Mouse (Mus musculus): ENCODE data around the gene Ugt1a9.

GRCm38 (mm10) chr1:88250023-88250422, 179.4 kb downstream of the Ugt1a9 start:
- TF ChIP-seq GATA1 (IDR thresholded peaks at IDR 0.05; ENCODE audit: borderline replicate concordance, low read length) (no peak), FLI1 (IDR thresholded peaks at IDR 0.05; ENCODE audit: low read length) (no peak)
